Mouse (Mus musculus) megakaryocyte, embryonic 14.5 days (primary cell): ENCODE results near the gene Ap3d1.

ENCODE experiments used
- FLI1 ChIP-seq: IDR thresholded peaks from 2 replicates; pipeline ENCODE4 v1.6.1; 2012; ENCODE audit warnings: low read length, inconsistent platforms, mixed read lengths
- GATA1 ChIP-seq: IDR thresholded peaks from 3 replicates; pipeline ENCODE4 v1.6.1; 2012; ENCODE audit warnings: mixed read lengths, low read length, inconsistent platforms, borderline replicate concordance

GRCm38 (mm10) chr10:80784302-80784701 lies 42.2 kb upstream of the Ap3d1 start:
- TF ChIP-seq GATA1 (no peak), FLI1 (no peak)
